Mouse (Mus musculus): ENCODE data around the gene En2.

DNA sequence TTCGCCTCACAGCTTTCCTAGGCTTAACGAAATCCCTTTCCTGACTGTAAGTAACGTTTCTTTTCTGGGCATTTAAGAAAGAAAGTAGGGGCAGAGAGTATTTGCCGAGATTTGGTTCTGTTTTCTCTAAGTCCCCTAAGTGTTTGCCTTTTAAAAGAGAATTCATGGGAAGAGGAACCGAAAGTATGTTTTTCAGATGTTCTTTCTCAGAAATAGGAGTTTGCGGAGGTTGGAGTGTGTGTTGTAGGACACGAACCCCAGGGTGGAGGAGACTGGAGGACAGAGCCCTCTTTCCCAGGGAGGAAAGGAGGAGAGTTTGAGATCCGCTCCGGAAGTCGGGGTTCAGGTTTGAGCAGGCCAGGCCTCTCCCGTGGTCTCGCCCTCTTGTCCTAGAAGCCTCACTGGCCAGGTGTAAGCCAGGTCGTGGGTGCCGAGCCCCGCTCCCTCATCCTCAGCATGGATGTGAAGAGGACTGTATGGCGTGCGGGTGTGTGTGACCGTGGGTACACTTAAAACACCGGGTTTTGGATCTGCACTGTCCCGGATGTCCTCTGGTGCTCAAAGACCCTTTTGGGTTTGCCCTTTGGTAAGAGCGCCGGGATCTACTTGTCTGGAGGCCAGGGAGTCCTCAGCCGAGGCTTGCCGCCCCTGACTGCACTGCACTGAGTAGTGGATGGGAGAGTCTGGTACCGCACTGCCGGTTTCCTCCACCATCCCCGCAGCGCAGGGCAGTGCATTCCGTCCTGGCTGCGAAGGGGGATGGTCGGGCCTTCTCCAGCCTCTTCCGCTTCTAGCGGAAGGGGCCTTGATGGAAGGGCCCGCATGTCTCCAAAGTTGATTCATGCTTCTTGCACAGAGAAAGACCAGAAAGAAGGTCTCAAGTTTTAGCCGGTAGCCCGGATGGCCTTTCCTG lies 3.0 kb downstream of the En2 start:
- TF ChIP-seq CTCF (IDR thresholded peaks at IDR 0.05; ENCODE audit: extremely low read depth, insufficient read depth, low read length) (no peak), POLR2A (IDR thresholded peaks at IDR 0.05; ENCODE audit: extremely low read depth, insufficient read depth, low read length) (no peak)

Measured in cortical plate, adult 2 months (tissue).